Mouse (Mus musculus): Measurements from ENCODE around the gene Olfr820. TPM values are rescaled to one million over a fixed set of nuclear protein-coding genes. Genes with fewer than 3 reads are reported as not detected.
"Not testable (repeated sequence)": the region's sequence is repeated elsewhere in the genome, so short reads cannot be mapped to it uniquely, and the experiment has no call there.

Gene Olfr820
- not detected in 2 replicates for polyA plus RNA-seq (2015; fragmentation: Nextera tagmentation; extraction: Ambion mirVana)

- no peaks in the 10 kb centered on the region for H3K36me3 ChIP-seq
- no peak within 1 kb of the TSS for H3K4me2 ChIP-seq
- no peaks in the 10 kb centered on the region for H3K9me3 ChIP-seq
- no peaks in the 10 kb centered on the region for H3K27me3 ChIP-seq
- no peaks in the 10 kb centered on the region for H3K4me1 ChIP-seq (replicated peaks)
- H3K9ac ChIP-seq = no peak within 1 kb of the TSS
- no peak within 1 kb of the TSS for H3K27ac ChIP-seq (replicated peaks)
- no peak for ATAC-seq (ENCODE audit: low FRiP score, low read depth)
- no peak within 1 kb of the TSS for H3K4me3 ChIP-seq
These were observed at the start of gene Olfr820 for GRCm38 (mm10) chr10:130012321-130012720. TSS of gene Olfr820 (plus strand) at chr10:130012621.

- WGBS = 96% methylated on average over 2 of the region's 3 CpGs
These were observed 46.2 kb upstream of the Olfr820 start for GRCm38 (mm10) chr10:129966232-129966631.

GRCm38 (mm10) chr10:129967166-129967565 is 45.3 kb upstream of the Olfr820 start, which contains the start of gene Olfr819:
TSS of gene Olfr819 (minus strand) at chr10:129967266.
- 89% methylated on average over 2 of the region's 2 CpGs for WGBS
- H3K4me1 ChIP-seq (replicated peaks); H3K9ac ChIP-seq; H3K27me3 ChIP-seq; H3K4me3 ChIP-seq; ATAC-seq (ENCODE audit: low FRiP score, low read depth); H3K27ac ChIP-seq (replicated peaks); H3K4me2 ChIP-seq; H3K36me3 ChIP-seq; H3K9me3 ChIP-seq: not testable (repeated sequence)

More at GRCm38 (mm10) chr10:129966232-129966631, 46.2 kb upstream of the Olfr820 start:
- not testable (repeated sequence) for H3K9ac ChIP-seq; ATAC-seq (ENCODE audit: low FRiP score, low read depth); H3K4me3 ChIP-seq; H3K27me3 ChIP-seq; H3K9me3 ChIP-seq; H3K27ac ChIP-seq (replicated peaks); H3K36me3 ChIP-seq; H3K4me1 ChIP-seq (replicated peaks); H3K4me2 ChIP-seq

GRCm38 (mm10) chr10:129972994-129973393 is 39.4 kb upstream of the Olfr820 start:
- ATAC-seq (ENCODE audit: low FRiP score, low read depth); H3K4me1 ChIP-seq (replicated peaks); H3K36me3 ChIP-seq; H3K27ac ChIP-seq (replicated peaks); H3K27me3 ChIP-seq; H3K9me3 ChIP-seq; H3K4me3 ChIP-seq; H3K4me2 ChIP-seq; H3K9ac ChIP-seq: not testable (repeated sequence)
- no CpG with 5 or more reads among the region's 3 CpGs for WGBS

- H3K4me1 ChIP-seq (replicated peaks); H3K4me2 ChIP-seq; ATAC-seq (ENCODE audit: low FRiP score, low read depth); H3K9ac ChIP-seq; H3K4me3 ChIP-seq; H3K36me3 ChIP-seq; H3K27me3 ChIP-seq; H3K27ac ChIP-seq (replicated peaks); H3K9me3 ChIP-seq: not testable (repeated sequence)
- no CpG with 5 or more reads among the region's 2 CpGs for WGBS
These were observed 36.4 kb upstream of the Olfr820 start, which contains the start of gene Olfr247 for GRCm38 (mm10) chr10:129976040-129976439. TSS of gene Olfr247 (minus strand) at chr10:129976140.

- WGBS = no CpG with 5 or more reads among the region's 3 CpGs
- ATAC-seq (ENCODE audit: low FRiP score, low read depth); H3K9me3 ChIP-seq; H3K27me3 ChIP-seq; H3K4me2 ChIP-seq; H3K9ac ChIP-seq; H3K27ac ChIP-seq (replicated peaks); H3K4me1 ChIP-seq (replicated peaks); H3K36me3 ChIP-seq; H3K4me3 ChIP-seq: not testable (repeated sequence)
These were observed 30.6 kb upstream of the Olfr820 start for GRCm38 (mm10) chr10:129981867-129982266.

- H3K4me2 ChIP-seq; H3K27me3 ChIP-seq; ATAC-seq (ENCODE audit: low FRiP score, low read depth); H3K9ac ChIP-seq; H3K9me3 ChIP-seq; H3K27ac ChIP-seq (replicated peaks); H3K4me3 ChIP-seq; H3K36me3 ChIP-seq; H3K4me1 ChIP-seq (replicated peaks): not testable (repeated sequence)
- WGBS = no CpG with 5 or more reads among the region's 1 CpGs
These were observed 27.5 kb upstream of the Olfr820 start, which contains the start of gene Gm10310 for GRCm38 (mm10) chr10:129984962-129985361. TSS of gene Gm10310 (minus strand) at chr10:129985062.

GRCm38 (mm10) chr10:130004104-130004503 is 8.3 kb upstream of the Olfr820 start:
- not testable (repeated sequence) for ATAC-seq (ENCODE audit: low FRiP score, low read depth); H3K4me3 ChIP-seq; H3K27ac ChIP-seq (replicated peaks); H3K4me1 ChIP-seq (replicated peaks); H3K9ac ChIP-seq; H3K36me3 ChIP-seq; H3K27me3 ChIP-seq; H3K9me3 ChIP-seq; H3K4me2 ChIP-seq
- WGBS = 86% methylated on average over 4 of the region's 4 CpGs

GRCm38 (mm10) chr10:130005366-130005765 is 7.1 kb upstream of the Olfr820 start:
- not testable (repeated sequence) for H3K4me3 ChIP-seq, H3K4me2 ChIP-seq
- 90% methylated on average over 4 of the region's 4 CpGs for WGBS

GRCm38 (mm10) chr10:130030048-130030447 is 17.6 kb downstream of the Olfr820 start, which contains the start of gene Olfr821:
TSS of gene Olfr821 (plus strand) at chr10:130030348.
- H3K27ac ChIP-seq (replicated peaks) = no peak within 1 kb of the TSS
- no peak within 1 kb of the TSS for H3K4me2 ChIP-seq
- no peaks in the 10 kb centered on the region for H3K4me1 ChIP-seq (replicated peaks)
- no peaks in the 10 kb centered on the region for H3K27me3 ChIP-seq
- H3K9ac ChIP-seq = no peak within 1 kb of the TSS
- H3K9me3 ChIP-seq = no peaks in the 10 kb centered on the region
- no peak within 1 kb of the TSS for H3K4me3 ChIP-seq
- H3K36me3 ChIP-seq = no peaks in the 10 kb centered on the region
- ATAC-seq (ENCODE audit: low FRiP score, low read depth) = no peak

More at GRCm38 (mm10) chr10:130005366-130005765, 7.1 kb upstream of the Olfr820 start:
- H3K4me1 ChIP-seq (replicated peaks); H3K9ac ChIP-seq; ATAC-seq (ENCODE audit: low FRiP score, low read depth); H3K27me3 ChIP-seq; H3K36me3 ChIP-seq; H3K9me3 ChIP-seq; H3K27ac ChIP-seq (replicated peaks): not testable (repeated sequence)

- no peak for ATAC-seq (ENCODE audit: low FRiP score, low read depth)
- WGBS = 68% methylated on average over 6 of the region's 6 CpGs
- H3K4me1 ChIP-seq (replicated peaks) = no peaks in the 10 kb centered on the region
- H3K9ac ChIP-seq = no peak overlapping the region
- H3K9me3 ChIP-seq = no peaks in the 10 kb centered on the region
- no peaks in the 10 kb centered on the region for H3K27me3 ChIP-seq
- no peaks in the 10 kb centered on the region for H3K36me3 ChIP-seq
- no peak overlapping the region for H3K27ac ChIP-seq (replicated peaks)
- H3K4me3 ChIP-seq = no peak overlapping the region
- H3K4me2 ChIP-seq = no peak overlapping the region
These were observed 24.7 kb downstream of the Olfr820 start for GRCm38 (mm10) chr10:130037096-130037495.

Measured in hindbrain, embryonic 15.5 days (tissue).